Mouse (Mus musculus): ENCODE measurements around the gene Pi4kb.
"Not testable (repeated sequence)": the region's sequence is repeated elsewhere in the genome, so short reads cannot be mapped to it uniquely, and the experiment has no call there.

The Pi4kb gene

DNA sequence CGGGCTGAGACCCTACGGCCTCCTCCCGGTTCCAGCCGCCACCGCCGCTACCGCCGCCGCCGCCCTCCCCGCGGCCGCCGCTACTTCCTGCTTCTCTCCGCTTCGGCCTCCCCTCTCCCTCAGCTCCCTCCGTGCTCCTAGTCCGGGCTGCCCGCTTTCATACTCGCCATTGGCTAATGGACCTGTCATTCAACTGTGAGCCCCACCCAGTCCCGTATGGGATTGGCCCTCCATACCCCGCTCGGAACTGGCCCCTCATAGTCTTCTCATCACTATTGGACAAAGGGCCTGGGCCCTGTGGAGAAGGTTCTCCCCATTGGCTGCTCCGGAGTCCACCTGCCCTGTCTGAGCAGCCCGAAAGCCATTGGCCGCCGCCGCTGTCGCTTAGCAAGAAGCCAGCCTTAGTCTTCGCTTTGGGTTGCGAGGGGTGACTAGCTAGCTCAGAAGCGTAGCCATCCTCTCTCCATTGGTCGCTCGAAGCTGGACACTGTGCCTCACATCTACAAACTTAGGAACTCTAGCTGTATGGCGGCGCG lies 40.9 kb downstream of the Pi4kb start, which contains the start of gene Zfp687:
Zfp687 (minus strand) TSS at position 112 of the 536 bp plus-strand sequence.
- DNase-seq (ENCODE audit: low spot score), result peak; percentile 99

DNA sequence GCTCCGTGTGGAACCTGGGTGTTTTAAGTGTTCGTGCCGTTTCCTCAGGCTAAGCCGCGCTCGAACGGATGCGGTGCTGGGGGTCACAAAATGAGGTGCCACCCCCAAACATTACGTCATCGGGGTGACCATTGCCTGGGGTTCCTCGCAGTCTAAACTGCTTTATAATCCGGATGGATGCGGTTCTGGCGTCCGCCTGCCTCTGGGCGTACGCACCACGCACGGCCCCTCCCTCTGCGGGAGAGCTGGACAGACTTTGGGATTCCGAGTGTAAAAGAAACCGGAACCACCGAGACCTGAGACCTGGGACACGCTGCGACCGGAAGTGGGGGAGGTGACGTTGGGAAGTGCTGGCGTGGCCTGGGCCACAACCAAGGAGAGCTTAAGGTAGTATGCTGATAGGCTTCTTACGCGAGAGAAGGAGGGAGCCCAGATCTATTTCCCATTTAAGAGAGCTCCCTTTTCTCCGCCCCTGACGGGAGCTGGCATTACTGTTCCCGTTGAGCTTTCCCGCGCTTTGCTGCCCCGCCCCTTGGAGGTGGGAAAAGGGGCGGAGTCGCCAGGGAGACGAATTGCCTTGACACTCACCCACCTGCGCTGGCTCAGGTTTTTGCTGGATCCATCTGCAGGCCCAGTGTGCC lies 41.5 kb downstream of the Pi4kb start:
- DNase-seq (ENCODE audit: low spot score), result peak; percentile 98

DNA sequence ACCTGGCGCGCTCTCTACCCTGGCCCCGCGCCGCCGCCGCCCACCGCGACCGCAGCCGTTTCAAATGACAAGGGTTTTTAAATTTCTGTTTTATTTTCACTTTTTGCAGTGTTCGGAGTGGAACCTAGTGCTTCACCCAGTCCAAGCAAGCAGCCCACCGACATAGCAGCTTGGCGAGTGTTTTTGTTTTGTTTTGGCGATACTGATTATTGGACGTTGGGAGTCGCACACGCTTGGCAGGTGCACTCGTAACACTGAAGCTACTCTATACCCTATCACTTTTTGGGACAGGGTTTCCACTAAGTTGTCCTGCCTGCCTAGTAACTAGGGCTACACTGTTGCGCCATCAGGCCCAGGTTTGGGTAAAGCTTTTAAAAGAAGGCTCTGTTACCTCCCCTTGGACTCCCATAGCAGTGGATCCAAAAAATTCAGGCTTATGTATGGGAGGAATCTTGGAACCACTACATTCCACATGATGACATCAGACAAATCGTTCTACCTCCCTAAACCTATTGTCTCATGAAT lies 42.1 kb downstream of the Pi4kb start:
- no peak for DNase-seq (ENCODE audit: low spot score)

DNA sequence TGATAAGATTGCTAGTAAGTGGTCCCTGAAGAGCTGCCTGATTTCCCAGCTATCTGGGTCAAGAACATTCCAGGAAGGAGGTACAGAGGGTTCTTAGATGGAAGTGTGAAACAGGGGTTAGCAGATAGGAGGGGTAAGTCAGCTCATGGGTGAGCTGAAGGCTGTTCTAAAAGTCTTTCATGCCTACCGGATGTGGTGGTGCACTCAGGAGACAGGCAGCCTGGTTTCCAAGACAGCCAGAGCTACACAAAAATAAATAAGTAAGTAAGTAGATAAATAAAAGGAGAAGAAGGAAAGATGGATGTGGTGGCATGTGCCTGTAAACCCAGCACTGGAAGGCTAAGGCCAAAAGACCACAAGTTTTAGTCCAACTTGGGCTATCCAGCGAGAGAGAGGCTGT lies 44.2 kb downstream of the Pi4kb start:
- DNase-seq (ENCODE audit: low spot score), result no peak

DNA sequence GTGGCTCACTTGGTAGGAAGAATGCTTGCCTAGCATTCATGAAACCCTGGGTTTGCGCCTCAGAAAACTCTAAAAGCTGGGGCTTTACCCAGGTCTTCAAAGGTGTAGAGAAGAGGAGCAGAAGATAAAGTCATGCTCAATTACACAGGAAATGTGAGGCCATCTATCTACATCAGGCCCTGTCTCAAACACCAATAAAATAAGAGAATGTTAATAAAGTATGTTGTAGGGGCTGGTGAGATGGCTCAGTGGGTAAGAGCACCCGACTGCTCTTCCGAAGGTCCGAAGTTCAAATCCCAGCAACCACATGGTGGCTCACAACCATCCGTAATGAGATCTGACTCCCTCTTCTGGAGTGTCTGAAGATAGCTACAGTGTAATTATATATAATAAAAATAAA lies 46.4 kb downstream of the Pi4kb start:
- not testable (repeated sequence) for DNase-seq (ENCODE audit: low spot score)

DNA sequence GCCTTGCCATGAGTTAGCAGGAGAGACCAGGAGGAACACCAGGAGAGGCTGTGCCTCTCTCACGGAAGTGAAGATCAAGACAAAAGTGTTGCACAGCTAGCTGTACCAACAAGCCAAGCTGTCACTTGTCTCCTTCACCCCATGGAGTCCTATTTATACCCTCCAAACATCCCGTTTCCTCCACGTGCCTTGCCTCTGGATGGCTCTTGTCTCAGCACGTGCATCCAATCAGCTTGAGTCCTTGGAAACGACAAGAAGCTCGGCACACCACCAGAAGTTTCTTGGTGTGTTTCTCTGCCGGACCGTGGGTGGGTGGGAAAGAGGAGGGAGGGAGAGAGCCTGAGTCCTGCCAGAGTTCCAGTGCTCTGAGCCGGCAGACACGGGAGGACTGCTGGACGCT lies 50.0 kb downstream of the Pi4kb start:
- DNase-seq (ENCODE audit: low spot score), result no peak

DNA sequence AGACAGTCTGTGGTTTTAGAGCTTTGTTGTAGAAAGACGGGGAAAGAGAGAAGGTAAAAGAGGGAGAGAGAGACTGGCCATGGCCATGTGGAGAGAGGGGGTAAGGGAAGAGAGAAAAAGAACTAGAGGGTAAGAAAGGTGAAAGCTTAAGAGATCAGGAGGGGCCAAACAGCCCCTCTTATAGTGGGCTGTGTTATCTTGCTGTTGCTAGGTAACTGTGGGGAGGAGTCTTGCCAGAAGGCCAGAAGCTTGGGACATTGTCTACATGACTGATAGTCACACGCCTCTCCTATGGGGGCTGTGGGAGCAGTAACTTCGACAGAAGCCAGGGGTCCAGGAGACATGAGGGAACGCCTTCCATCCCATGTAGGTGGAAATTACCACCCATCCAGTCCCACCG lies 50.7 kb downstream of the Pi4kb start:
- DNase-seq (ENCODE audit: low spot score), result no peak

DNA sequence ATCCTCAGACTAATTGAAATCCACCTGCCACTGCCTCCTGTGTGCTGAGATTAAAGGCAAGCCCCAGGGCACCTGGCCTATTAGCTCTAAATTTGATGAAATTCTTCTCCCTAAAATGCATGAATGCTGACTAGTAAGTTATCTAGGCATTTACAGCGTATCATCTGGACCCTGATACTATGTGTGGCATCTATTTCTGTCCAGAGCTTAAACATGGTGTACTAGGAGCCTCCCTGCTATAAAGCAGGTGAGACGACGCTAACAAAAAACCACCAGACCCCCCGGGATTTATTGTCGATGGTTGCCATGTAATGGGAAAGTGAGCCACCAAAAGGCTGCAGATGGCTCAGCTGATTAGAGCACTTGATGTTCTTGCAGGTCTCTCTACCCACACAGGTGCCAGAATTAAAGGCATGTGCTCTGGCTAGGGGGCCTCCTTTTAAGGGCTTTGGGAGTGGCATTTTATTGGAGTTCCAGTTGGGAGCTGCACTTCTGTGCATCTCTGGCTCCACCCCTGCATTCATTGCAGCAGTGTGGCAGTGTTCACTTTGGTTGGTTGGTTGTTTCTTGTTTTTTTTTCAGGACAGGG lies 52.6 kb downstream of the Pi4kb start:
- no peak for DNase-seq (ENCODE audit: low spot score)

DNA sequence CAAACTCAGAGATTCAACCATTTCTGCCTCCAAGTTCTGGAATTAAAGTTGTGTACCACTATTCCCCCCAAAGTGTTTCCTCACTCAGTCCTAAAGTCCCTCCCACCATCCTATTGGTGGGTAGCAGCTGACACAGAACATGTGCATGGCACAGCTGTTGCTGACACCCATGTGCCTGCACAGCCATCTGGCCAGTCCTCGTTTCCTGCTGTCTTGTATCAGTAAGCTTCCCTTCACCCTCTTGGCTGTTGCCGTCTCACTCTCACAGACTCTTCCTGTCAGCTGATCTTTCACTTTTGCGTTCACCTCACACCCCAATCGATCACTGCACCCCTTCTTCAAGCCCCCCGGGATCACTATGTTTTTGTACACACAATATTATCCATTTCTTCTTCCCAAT lies 53.2 kb downstream of the Pi4kb start:
- no peak for DNase-seq (ENCODE audit: low spot score)

DNA sequence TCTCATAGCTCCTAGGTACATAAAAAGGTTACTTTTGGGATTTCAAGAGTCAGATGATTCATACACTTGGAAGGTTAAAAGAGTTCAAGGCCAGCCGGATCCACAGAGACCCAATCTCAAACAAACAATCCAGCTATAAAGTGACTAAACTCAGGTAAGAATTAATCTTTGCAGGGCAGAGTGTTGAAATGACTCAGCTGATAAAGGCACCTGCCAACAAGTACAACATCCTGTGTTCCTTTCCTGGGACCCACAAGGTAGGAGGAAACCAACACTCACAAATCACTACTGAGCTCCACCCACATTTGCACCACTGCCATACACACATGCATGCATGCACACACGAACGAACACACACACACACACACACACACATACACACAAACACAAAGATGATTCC lies 54.1 kb downstream of the Pi4kb start:
- no peak for DNase-seq (ENCODE audit: low spot score)

DNA sequence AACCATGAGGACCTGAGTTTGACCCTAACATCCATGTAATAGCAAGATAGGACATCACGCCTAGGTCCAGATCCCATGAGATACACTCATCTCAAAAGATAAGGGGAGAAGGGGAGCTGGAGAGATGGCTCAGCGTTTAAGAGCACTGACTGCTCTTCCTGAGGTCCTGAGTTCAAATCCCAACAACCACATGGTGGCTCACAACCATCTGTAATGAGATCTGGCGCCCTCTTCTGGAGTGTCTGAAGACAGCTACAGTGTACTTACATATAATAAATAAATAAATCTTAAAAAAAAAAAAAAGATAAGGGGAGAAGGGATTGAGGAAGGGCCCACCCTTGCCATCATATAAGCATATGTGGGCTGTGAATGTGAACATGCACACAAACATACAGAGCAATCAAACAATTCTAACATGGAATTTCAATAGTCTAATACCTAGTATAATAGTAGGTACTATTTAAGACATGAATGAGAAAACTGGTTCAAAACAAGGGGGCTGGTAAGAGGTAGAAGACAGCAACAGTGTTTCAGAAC lies 54.8 kb downstream of the Pi4kb start:
- DNase-seq (ENCODE audit: low spot score), result not testable (repeated sequence)

DNA sequence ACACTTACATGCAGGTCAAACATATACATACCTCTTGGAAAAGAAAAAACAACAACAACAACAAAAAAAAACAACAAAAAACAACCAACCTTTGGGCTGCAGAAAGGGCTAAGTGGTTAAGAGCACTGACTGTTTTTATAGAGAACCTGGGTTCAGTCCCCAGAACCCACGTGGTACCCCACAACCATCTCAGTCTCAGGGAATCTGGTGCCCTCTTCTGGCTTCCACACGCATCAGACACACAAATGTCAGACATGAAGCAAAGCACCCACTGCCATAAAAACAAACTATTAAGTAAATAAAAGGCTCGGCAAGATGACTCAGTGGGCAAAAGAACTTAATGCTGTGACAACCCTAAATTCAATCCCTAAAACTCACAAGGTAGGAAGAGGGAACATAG lies 55.4 kb downstream of the Pi4kb start:
- DNase-seq (ENCODE audit: low spot score), result no peak

DNA sequence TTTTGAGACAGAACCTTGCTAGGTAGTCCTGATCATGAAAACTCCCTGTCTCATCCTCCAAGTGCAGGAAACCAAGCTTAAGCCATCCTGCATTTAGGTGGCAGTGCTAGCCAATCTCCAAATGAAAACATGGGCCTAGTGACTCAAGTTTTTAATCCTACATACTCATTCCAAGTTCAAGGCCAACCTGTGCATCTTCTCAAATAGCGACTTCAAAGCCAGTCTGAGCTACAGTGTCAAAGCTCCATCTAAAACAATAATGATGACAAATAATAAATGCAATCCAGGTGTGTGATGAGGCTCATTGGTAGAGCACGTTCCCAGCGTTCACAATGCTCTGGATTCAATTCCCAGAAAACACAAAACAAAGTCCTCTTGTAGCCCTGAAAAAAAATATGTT lies 67.1 kb downstream of the Pi4kb start:
- DNase-seq (ENCODE audit: low spot score), result no peak

DNA sequence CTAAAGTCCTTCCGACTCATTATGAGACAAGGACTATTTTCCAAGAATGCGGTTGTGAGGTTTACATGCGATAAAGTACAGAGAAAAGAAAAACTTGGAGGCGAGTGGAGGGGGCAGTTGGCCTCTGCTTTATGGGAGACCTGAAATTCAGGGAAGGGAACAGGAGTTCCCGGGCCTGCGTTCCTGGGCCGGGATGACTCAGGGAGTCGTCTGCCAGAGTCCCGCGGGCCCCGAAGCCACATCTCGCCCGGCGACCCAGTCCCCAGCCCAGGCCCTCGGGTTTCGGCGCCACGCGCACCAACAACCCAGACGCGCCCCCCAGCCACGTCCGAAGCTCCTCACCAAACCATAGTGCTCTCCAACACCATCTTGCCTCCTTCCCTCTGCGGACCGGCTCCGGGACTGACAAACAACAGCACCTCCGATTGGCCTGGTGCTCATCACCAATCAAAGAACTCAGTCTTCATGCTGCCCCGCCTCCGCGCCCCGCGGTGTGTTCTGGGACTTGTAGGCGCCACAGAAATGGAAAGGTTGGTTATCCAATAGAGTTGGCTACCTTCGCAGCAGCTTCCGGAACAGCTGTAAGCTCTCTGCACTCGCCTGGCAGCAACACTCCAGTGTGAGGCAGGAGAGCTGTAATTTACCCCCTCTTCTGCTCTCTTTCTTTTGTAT lies 67.8 kb downstream of the Pi4kb start, which contains the start of gene Psmd4:
Psmd4 (minus strand) TSS at position 449 of the 672 bp plus-strand sequence.
- DNase-seq (ENCODE audit: low spot score), result peak; percentile 98

DNA sequence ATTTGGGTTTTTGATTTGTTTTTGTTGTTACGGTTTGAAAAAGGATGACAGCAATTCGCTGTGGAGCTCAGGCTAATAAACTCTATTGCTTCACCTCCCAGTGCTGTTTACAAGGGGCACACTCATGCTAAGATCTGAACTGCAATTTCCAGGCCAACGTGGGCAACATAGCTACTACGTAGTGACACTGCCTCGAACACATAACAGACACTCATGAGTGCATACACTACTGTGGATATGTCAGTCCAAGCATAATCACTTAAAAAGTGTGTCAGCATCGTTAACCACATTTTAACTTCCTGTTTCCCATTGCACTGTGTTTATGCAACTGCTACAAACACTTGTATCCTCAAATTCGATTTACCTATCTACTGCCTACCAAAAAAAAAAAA lies 68.3 kb downstream of the Pi4kb start:
- no peak for DNase-seq (ENCODE audit: low spot score)

DNA sequence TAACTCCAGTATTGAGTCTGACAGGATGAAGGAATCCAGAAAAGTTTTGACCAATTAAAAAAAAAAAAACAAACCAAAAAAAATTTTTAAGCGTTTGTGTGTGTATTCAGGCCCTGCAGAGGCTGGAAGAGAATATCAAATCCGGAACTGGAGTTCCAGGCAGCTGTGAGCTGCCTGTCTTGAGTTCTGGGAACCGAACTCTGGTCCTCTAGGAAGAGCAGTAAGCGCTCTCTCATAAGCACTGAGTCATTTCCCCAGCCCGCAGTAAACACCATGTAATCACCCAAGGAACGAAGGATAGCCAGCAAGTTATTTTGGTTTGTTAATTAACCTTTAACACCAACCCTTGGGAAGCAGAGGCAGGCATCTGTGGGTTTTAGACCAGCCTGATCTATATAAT lies 68.7 kb downstream of the Pi4kb start:
- DNase-seq (ENCODE audit: low spot score), result no peak

DNA sequence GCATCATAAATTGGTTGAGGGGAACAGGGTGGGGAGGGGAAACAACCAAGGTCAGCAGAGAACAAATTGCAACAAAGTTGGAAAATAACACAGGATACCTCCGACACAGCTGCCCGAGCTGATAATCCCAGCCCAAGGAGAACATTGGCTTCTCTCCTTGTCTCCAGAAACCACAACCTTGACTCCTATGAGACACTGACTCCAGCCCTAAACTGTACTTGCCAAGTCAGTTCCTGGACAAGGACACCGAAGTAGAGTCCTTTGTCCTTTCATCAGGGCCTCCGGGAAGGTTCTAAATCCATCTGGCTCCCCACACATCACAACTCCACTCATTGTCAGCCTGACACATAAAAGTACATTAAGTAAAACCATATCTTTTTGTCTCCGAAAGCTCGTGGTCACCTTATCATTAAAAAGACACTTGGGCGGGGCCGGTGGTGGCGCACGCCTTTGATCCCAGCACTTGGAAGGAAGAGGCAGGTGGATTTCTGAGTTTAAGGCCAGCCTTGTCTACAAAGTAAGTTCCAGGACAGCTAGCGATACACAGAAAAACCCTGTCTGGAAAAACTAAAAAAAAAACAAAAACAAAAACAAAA lies 72.0 kb downstream of the Pi4kb start:
- no peak for DNase-seq (ENCODE audit: low spot score)

DNA sequence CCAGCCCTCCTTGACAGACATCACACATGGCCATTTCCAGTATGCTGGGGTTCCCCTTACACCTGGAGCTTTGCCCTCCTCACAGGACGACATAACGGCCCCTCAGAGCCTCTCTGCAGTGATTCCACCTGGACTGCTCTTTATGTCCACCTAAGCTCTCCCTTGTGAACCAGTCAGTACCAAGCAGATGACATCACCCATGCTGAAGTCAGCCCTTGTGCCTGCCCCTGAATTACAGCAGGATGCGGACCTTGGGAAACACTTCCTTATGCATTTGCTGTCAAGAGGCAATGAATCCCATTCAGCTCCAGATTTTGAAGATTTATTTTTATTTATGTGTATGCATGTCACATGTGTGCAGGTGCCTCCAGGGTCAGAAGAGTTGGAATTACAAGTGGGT lies 73.4 kb downstream of the Pi4kb start:
- no peak for DNase-seq (ENCODE audit: low spot score)

DNA sequence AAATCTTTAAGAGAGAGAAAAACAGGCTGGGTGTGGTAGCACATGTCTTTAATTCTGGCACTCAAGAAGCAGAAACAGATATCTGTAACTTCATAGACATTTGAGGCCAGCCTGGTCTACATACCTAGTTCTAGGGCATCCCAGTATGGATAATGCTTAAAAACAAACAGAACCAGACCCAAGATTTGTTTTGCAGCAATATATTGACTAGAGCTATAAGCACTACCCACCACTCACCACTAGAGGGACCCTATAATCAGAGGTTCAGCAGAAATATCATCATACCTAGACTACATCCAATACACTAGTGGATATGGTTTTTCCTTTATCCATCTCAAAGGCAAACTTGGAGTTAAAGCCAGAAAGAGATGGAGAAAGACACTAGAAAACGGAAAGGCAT lies 78.4 kb downstream of the Pi4kb start:
- DNase-seq (ENCODE audit: low spot score), result peak; percentile 68

DNA sequence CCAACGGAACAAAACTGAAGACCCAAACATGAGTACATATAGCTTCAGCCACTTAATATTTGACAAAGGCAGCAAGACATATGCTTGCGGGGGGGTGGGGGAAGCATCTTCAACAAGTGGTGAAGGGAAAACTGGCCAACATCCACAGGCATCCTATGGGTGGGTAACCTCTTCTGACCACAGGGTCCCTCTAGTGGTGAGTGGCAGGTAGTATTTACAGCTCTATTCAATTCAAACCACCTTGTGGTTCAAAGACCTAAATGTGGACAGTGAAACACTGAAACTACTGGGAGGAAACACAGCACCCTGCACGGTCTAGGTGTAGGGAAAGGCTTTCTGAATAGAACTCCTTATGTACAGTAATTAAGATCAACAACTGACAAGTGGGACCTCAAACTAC lies 79.2 kb downstream of the Pi4kb start:
- peak; percentile 53 for DNase-seq (ENCODE audit: low spot score)

DNA sequence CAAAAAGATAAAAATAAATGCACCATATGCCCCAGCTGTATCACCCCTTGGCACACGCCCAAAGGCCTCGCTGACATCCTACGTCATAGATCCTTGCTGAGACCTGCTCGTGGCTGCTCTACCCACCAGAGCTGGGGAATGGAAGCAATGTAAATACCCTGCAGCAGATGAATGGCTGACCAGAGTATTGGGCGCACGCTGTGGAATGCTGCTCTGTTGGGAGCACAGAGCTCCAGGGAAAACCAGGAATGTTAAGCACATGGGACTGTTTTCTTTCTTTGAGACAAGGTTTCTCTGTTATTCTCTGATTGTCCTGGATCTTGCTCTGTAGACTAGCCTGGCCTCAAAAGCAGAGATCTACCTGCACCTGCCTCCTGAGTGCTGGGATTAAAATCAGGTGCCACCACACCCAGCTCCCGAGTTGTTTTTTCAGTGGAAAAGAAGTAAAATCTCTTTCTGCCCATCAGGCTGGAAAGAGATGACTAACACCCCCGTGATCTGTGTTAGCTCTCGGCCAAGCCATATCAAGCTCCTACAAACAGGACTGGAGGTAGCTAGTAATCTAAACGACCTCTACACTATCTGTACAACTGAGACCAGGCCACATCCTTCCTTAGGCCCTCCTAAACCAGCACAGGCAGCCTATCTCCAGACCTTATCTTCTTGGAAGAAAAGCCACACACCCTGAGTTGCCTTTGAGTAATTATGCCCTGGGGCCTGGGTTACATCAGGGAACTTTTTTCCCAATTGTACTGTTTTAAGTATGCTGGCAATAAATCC lies 80.1 kb downstream of the Pi4kb start:
- DNase-seq (ENCODE audit: low spot score), result no peak

DNA sequence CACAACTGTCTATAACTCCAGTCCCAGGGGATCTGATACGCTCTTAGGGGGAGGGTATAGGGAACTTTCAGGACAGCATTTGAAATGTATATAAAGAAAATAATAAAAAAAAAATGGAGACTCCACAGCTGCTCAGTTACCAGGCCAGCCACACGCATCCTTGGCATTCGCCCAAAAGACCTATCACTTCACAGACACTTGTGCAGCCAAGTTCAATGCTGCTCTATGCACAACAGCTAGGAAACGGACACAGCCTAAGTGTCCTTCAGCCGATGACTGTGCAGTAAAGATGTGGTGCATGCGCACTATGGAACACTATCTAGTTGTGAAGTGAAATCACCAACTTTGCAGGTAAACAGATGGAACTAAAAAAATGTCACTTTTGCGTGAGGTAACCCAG lies 81.7 kb downstream of the Pi4kb start:
- no peak for DNase-seq (ENCODE audit: low spot score)

Data from adipocyte (in vitro differentiated cells).